Mouse (Mus musculus) bone marrow macrophage, adult 2 months (primary cell): Measurements from ENCODE around the gene Lce1d. TPM values are rescaled to one million over a fixed set of nuclear protein-coding genes. Genes with fewer than 3 reads are reported as not detected.
"Not testable (repeated sequence)": the region's sequence is repeated elsewhere in the genome, so short reads cannot be mapped to it uniquely, and the experiment has no call there.

Experiments
- H3K27ac ChIP-seq: 2 replicates; pipeline ENCODE4 v1.5.1; 2012; ENCODE audit warnings: low read depth, low read length; ENCODE audit not compliant: insufficient read depth
- H3K4me1 ChIP-seq: 2 replicates; pipeline ENCODE4 v1.6.1; 2012; ENCODE audit warnings: low read length; ENCODE audit not compliant: control insufficient read depth, insufficient read depth
- H3K4me3 ChIP-seq: 2 replicates; pipeline ENCODE4 v1.5.1; 2012; ENCODE audit warnings: mild to moderate bottlenecking, low read length, moderate library complexity; ENCODE audit not compliant: insufficient read depth
- CTCF ChIP-seq: IDR thresholded peaks from 2 replicates; pipeline ENCODE4 v1.5.1; 2012; ENCODE audit warnings: low read depth, mild to moderate bottlenecking, low read length, moderate library complexity
- POLR2A ChIP-seq: IDR thresholded peaks from 2 replicates; pipeline ENCODE4 v1.6.1; 2012; ENCODE audit warnings: mild to moderate bottlenecking, low read depth, low read length, borderline replicate concordance
- polyA plus RNA-seq: library from polyadenylated mRNA; stranded (reverse); fragments of >200 nt; gene quantifications from 2 replicates; pipeline ENCODE4 v1.2.4, GENCODE M21; 2012; ENCODE audit not compliant: missing spikeins, insufficient read depth, insufficient read length

The Lce1d gene
- polyA plus RNA-seq, result not detected in 2 replicates

DNA sequence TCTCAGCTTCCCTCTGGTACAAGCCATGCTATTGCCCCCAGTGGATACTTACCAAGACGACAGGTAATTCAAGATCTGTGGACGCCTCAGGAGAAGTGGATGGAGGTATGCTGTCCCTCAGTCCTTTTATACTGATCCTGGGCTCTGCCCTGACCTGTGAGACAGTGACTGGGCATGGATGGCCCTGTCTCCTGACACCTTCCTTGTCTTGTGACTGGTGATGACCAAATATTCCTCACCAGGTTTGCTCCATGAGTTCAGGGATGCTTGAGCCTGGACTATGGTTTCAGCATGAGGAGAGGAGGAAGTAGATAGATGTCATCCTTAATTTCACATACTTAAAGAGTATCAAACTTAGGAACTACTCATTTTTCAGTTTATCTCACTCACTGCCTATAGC is at the start of gene Lce1d:
Lce1d (minus strand) TSS at position 101 of the 400 bp plus-strand sequence.
- Histone ChIP-seq H3K27ac (no peak within 1 kb of the TSS), H3K4me1 (no peaks in the 10 kb centered on the region), H3K4me3 (no peak within 1 kb of the TSS)
- TF ChIP-seq POLR2A, result no peak
- TF ChIP-seq CTCF, result no peak

DNA sequence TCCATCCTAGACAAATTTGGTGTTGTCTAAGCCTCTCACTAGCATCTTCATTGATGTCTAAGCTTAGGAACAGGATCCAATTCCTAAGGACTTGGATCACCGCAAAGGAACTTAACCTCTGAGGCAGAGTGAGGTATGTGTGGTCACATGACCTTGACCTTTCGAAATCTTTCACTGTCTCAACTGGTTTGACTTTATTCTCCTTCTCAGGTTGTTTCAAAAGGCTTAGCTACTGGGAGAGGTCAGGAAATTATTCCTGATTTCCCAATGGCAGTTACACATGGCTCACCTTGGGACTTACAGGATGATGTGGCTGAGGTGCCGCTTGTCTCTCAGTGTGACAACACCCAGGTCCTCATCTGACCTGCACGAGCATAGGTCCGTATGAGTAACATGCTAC is 35.6 kb upstream of the Lce1d start:
- Histone ChIP-seq H3K4me1 (no peaks in the 10 kb centered on the region), H3K4me3 (no peak overlapping the region), H3K27ac (no peak overlapping the region)
- TF ChIP-seq POLR2A, result no peak

- no peak within 1 kb of the TSS for H3K4me3 ChIP-seq
- no peaks in the 10 kb centered on the region for H3K4me1 ChIP-seq
- TF ChIP-seq CTCF (no peak), POLR2A (no peak)
- no peak within 1 kb of the TSS for H3K27ac ChIP-seq
Measured at GRCm38 (mm10) chr3:92720250-92720649, 33.2 kb upstream of the Lce1d start, which contains the start of gene Lce1f. Gene Lce1f (minus strand): TSS chr3:92720350.

DNA sequence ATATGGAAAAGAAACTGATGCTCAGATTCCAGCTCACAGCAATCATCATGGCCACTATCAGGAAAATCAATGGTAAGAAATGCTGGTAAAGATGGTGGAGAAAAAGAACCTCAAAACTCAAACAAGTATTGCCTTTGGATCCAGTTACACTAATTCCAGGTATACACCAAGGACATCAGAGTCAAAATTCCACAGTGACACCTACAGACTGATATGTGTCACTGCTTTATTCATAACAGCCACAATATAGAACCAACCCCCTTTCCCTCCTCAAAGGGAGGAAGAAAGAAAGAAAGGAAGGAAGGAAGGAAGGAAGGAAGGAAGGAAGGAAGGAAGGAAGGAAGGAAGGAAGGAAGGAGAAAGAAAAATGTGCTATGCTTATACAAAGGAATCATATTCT is 28.1 kb upstream of the Lce1d start:
- TF ChIP-seq CTCF, result no peak
- TF ChIP-seq POLR2A, result no peak
- H3K4me3 ChIP-seq, result no peak overlapping the region
- H3K27ac ChIP-seq, result no peak overlapping the region
- no peaks in the 10 kb centered on the region for H3K4me1 ChIP-seq

GRCm38 (mm10) chr3:92708974-92709373 is 22.0 kb upstream of the Lce1d start, which contains the start of gene Lce1e:
Gene Lce1e (minus strand): TSS chr3:92709074.
- no peak within 1 kb of the TSS for H3K4me3 ChIP-seq
- no peaks in the 10 kb centered on the region for H3K4me1 ChIP-seq
- TF ChIP-seq POLR2A (no peak), CTCF (no peak)
- H3K27ac ChIP-seq, result no peak within 1 kb of the TSS

- Histone ChIP-seq H3K4me3 (no peak overlapping the region), H3K4me1 (no peaks in the 10 kb centered on the region), H3K27ac (no peak overlapping the region)
- TF ChIP-seq POLR2A (no peak), CTCF (no peak)
Measured at GRCm38 (mm10) chr3:92694613-92695012, 7.6 kb upstream of the Lce1d start.

GRCm38 (mm10) chr3:92691688-92692087 is 4.7 kb upstream of the Lce1d start:
- TF ChIP-seq POLR2A (no peak), CTCF (no peak)
- Histone ChIP-seq H3K27ac (no peak overlapping the region), H3K4me3 (no peak overlapping the region), H3K4me1 (no peaks in the 10 kb centered on the region)

DNA sequence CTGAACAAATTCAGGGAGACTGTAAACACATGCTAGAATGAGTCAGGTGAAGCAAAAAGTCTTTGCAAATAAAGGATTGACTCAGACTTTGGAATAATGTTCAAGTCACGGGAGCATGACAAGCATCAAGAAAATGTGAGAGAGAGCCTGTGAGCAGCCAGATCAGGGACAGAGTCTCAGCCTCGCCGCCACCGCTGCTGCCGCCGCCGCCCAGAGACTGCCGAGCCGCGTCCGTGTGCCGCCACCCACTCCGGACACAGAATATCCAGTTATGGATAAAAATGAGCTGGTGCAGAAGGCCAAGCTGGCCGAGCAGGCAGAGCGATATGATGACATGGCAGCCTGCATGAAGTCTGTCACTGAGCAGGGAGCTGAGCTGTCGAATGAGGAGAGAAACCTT is 2.1 kb upstream of the Lce1d start:
- H3K27ac ChIP-seq, H3K4me1 ChIP-seq: not testable (repeated sequence)

GRCm38 (mm10) chr3:92678947-92679346 is 8.1 kb downstream of the Lce1d start, which contains the start of gene Lce1c:
Gene Lce1c (plus strand): TSS chr3:92679247.
- TF ChIP-seq CTCF (no peak), POLR2A (no peak)
- H3K4me1 ChIP-seq, result no peaks in the 10 kb centered on the region
- no peak within 1 kb of the TSS for H3K27ac ChIP-seq
- no peak within 1 kb of the TSS for H3K4me3 ChIP-seq

More for the DNA sequence above, 2.1 kb upstream of the Lce1d start:
- not testable (repeated sequence) for H3K4me3 ChIP-seq

DNA sequence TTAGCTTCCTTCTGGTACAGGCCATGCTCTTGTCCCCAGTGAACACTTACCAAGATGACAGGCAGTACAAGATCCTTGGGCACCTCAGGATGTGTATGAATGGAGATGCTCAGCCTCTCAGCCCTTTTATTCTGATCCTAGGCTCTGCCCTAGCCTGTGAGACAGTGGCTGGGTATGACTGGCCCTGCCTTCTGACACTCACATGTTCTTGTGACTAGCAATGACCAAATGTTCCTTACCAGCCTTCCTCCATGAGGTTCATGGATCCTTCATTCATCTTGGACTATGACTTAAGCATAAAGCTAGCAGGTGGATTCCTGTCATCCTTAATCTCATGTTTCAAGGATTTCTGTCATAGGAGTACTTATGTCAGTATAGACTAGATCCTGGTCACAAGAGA is 16.8 kb downstream of the Lce1d start, which contains the start of gene Lce1a2:
Lce1a2 (minus strand) TSS at position 101 of the 400 bp plus-strand sequence.
- no peak within 1 kb of the TSS for H3K27ac ChIP-seq
- no peak within 1 kb of the TSS for H3K4me3 ChIP-seq
- no peak for TF ChIP-seq CTCF
- TF ChIP-seq POLR2A, result no peak
- no peaks in the 10 kb centered on the region for H3K4me1 ChIP-seq

DNA sequence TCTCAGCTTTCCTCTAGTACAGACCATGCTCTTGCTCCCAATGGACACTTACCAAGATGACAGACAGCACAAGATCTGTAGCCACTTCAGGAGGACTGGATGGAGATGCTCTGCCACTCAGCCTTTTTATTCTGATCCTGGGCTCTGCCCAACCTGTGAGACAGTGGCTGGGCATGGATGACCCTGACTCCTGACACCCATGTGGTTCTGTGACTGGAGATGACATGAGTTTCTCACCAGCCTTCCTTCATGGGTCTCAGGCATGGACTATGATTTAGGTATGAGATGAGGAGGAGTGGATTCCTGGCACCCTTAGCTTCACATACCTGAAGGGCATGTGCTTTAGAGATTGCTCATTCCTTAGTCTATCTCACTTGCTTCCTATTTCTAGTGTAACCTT is 30.2 kb downstream of the Lce1d start, which contains the start of gene Lce1b:
Lce1b (minus strand) TSS at position 101 of the 400 bp plus-strand sequence.
- Histone ChIP-seq H3K27ac (no peak within 1 kb of the TSS), H3K4me3 (no peak within 1 kb of the TSS), H3K4me1 (no peaks in the 10 kb centered on the region)
- TF ChIP-seq POLR2A (no peak), CTCF (no peak)
